Mouse (Mus musculus): ENCODE measurements around the gene Timeless. TPM values are rescaled to one million over a fixed set of nuclear protein-coding genes. Genes with fewer than 3 reads are reported as not detected.
"Not testable (repeated sequence)": the region's sequence is repeated elsewhere in the genome, so short reads cannot be mapped to it uniquely, and the experiment has no call there.

Gene Timeless
- polyA plus RNA-seq (2015; fragmentation: Nextera tagmentation; extraction: Ambion mirVana) = 15.6 and 16.1 TPM in 2 replicates

- H3K4me2 ChIP-seq (ENCODE audit: low read length) = peak within 1 kb of the TSS; percentile 73
- WGBS = under 1% methylated on average over 43 of the region's 58 CpGs
- no peaks in the 10 kb centered on the region for H3K36me3 ChIP-seq (ENCODE audit: control insufficient read depth, insufficient read depth, low read length)
- peak within 1 kb of the TSS; percentile 91 for H3K27ac ChIP-seq (ENCODE audit: low read length)
- peak within 1 kb of the TSS; percentile 74 for H3K4me3 ChIP-seq (ENCODE audit: low read depth, low read length)
- peak within 1 kb of the TSS; percentile 84 for H3K9ac ChIP-seq (ENCODE audit: low read depth, low read length)
- H3K27me3 ChIP-seq (ENCODE audit: control insufficient read depth, insufficient read depth, low read depth, low read length) = no peaks in the 10 kb centered on the region
- ATAC-seq = peak; percentile 92
- no peaks in the 10 kb centered on the region for H3K9me3 ChIP-seq (replicated peaks; ENCODE audit: control insufficient read depth, low read length, poor library complexity, severe bottlenecking)
- H3K4me1 ChIP-seq (ENCODE audit: control insufficient read depth, insufficient read depth, low read length) = peaks cover 9% of the 10 kb centered on the region
Observed at GRCm38 (mm10) chr10:128231697-128232419, at the start of gene Timeless. Gene Timeless, plus strand, starts transcription at chr10:128232065.

- Histone ChIP-seq H3K4me2 (ENCODE audit: low read length) (no peak overlapping the region), H3K27ac (ENCODE audit: low read length) (no peak overlapping the region), H3K36me3 (ENCODE audit: control insufficient read depth, insufficient read depth, low read length) (no peaks in the 10 kb centered on the region), H3K9ac (ENCODE audit: low read depth, low read length) (no peak overlapping the region), H3K4me1 (ENCODE audit: control insufficient read depth, insufficient read depth, low read length) (peaks cover 3% of the 10 kb centered on the region; the same call in 1 of the 2 replicates), H3K9me3 (replicated peaks; ENCODE audit: control insufficient read depth, low read length, poor library complexity, severe bottlenecking) (no peaks in the 10 kb centered on the region), H3K4me3 (ENCODE audit: low read depth, low read length) (no peak overlapping the region), H3K27me3 (ENCODE audit: control insufficient read depth, insufficient read depth, low read depth, low read length) (no peaks in the 10 kb centered on the region)
- no peak for ATAC-seq
- 95% methylated on average over 2 of the region's 2 CpGs for WGBS
Observed at GRCm38 (mm10) chr10:128184296-128184695, 47.6 kb upstream of the Timeless start.

GRCm38 (mm10) chr10:128185277-128185940 lies 46.5 kb upstream of the Timeless start:
- no peaks in the 10 kb centered on the region for H3K9me3 ChIP-seq (replicated peaks; ENCODE audit: control insufficient read depth, low read length, poor library complexity, severe bottlenecking)
- H3K4me2 ChIP-seq (ENCODE audit: low read length) = no peak overlapping the region
- no peak overlapping the region for H3K27ac ChIP-seq (ENCODE audit: low read length)
- no peaks in the 10 kb centered on the region for H3K36me3 ChIP-seq (ENCODE audit: control insufficient read depth, insufficient read depth, low read length)
- WGBS = 81% methylated on average over 6 of the region's 6 CpGs
- no peak for ATAC-seq
- H3K9ac ChIP-seq (ENCODE audit: low read depth, low read length) = no peak overlapping the region
- peaks cover 3% of the 10 kb centered on the region; the same call in 1 of the 2 replicates for H3K4me1 ChIP-seq (ENCODE audit: control insufficient read depth, insufficient read depth, low read length)
- H3K27me3 ChIP-seq (ENCODE audit: control insufficient read depth, insufficient read depth, low read depth, low read length) = no peaks in the 10 kb centered on the region
- H3K4me3 ChIP-seq (ENCODE audit: low read depth, low read length) = no peak overlapping the region

GRCm38 (mm10) chr10:128185959-128186358 lies 45.9 kb upstream of the Timeless start:
- WGBS = 58% methylated on average over 2 of the region's 2 CpGs
- H3K36me3 ChIP-seq (ENCODE audit: control insufficient read depth, insufficient read depth, low read length) = no peaks in the 10 kb centered on the region
- H3K4me1 ChIP-seq (ENCODE audit: control insufficient read depth, insufficient read depth, low read length) = peaks cover 3% of the 10 kb centered on the region; the same call in 1 of the 2 replicates
- H3K4me3 ChIP-seq (ENCODE audit: low read depth, low read length) = no peak overlapping the region
- no peak overlapping the region for H3K27ac ChIP-seq (ENCODE audit: low read length)
- no peaks in the 10 kb centered on the region for H3K27me3 ChIP-seq (ENCODE audit: control insufficient read depth, insufficient read depth, low read depth, low read length)
- H3K9ac ChIP-seq (ENCODE audit: low read depth, low read length) = no peak overlapping the region
- H3K9me3 ChIP-seq (replicated peaks; ENCODE audit: control insufficient read depth, low read length, poor library complexity, severe bottlenecking) = no peaks in the 10 kb centered on the region
- ATAC-seq = no peak
- H3K4me2 ChIP-seq (ENCODE audit: low read length) = no peak overlapping the region

- Histone ChIP-seq H3K4me2 (ENCODE audit: low read length) (no peak overlapping the region), H3K27me3 (ENCODE audit: control insufficient read depth, insufficient read depth, low read depth, low read length) (no peaks in the 10 kb centered on the region), H3K9ac (ENCODE audit: low read depth, low read length) (no peak overlapping the region), H3K9me3 (replicated peaks; ENCODE audit: control insufficient read depth, low read length, poor library complexity, severe bottlenecking) (no peaks in the 10 kb centered on the region), H3K36me3 (ENCODE audit: control insufficient read depth, insufficient read depth, low read length) (no peaks in the 10 kb centered on the region), H3K4me3 (ENCODE audit: low read depth, low read length) (no peak overlapping the region), H3K27ac (ENCODE audit: low read length) (no peak overlapping the region), H3K4me1 (ENCODE audit: control insufficient read depth, insufficient read depth, low read length) (peaks cover 3% of the 10 kb centered on the region; the same call in 1 of the 2 replicates)
- WGBS = 78% methylated on average over 5 of the region's 5 CpGs
- ATAC-seq = no peak
Observed at GRCm38 (mm10) chr10:128187181-128187605, 44.7 kb upstream of the Timeless start.

- Histone ChIP-seq H3K9me3 (replicated peaks; ENCODE audit: control insufficient read depth, low read length, poor library complexity, severe bottlenecking) (no peaks in the 10 kb centered on the region), H3K9ac (ENCODE audit: low read depth, low read length) (no peak overlapping the region), H3K27ac (ENCODE audit: low read length) (no peak overlapping the region), H3K4me1 (ENCODE audit: control insufficient read depth, insufficient read depth, low read length) (peaks cover 3% of the 10 kb centered on the region; the same call in 1 of the 2 replicates), H3K4me3 (ENCODE audit: low read depth, low read length) (no peak overlapping the region), H3K27me3 (ENCODE audit: control insufficient read depth, insufficient read depth, low read depth, low read length) (no peaks in the 10 kb centered on the region), H3K36me3 (ENCODE audit: control insufficient read depth, insufficient read depth, low read length) (no peaks in the 10 kb centered on the region), H3K4me2 (ENCODE audit: low read length) (0 out of 2 replicates have a peak overlapping the region, but pooled peaks have one; percentile 5)
- WGBS = 47% methylated on average over 2 of the region's 2 CpGs
- no peak for ATAC-seq
Observed at GRCm38 (mm10) chr10:128188242-128188877, 43.5 kb upstream of the Timeless start.

GRCm38 (mm10) chr10:128191472-128191871 lies 40.4 kb upstream of the Timeless start:
- Histone ChIP-seq H3K36me3 (ENCODE audit: control insufficient read depth, insufficient read depth, low read length) (no peaks in the 10 kb centered on the region), H3K27ac (ENCODE audit: low read length) (no peak overlapping the region), H3K9me3 (replicated peaks; ENCODE audit: control insufficient read depth, low read length, poor library complexity, severe bottlenecking) (no peaks in the 10 kb centered on the region), H3K4me1 (ENCODE audit: control insufficient read depth, insufficient read depth, low read length) (peaks cover 12% of the 10 kb centered on the region; the same call in 1 of the 2 replicates), H3K27me3 (ENCODE audit: control insufficient read depth, insufficient read depth, low read depth, low read length) (peaks cover 5% of the 10 kb centered on the region), H3K9ac (ENCODE audit: low read depth, low read length) (no peak overlapping the region), H3K4me3 (ENCODE audit: low read depth, low read length) (no peak overlapping the region), H3K4me2 (ENCODE audit: low read length) (no peak overlapping the region)
- WGBS = 84% methylated on average over 2 of the region's 2 CpGs
- no peak for ATAC-seq

GRCm38 (mm10) chr10:128192030-128192766 lies 39.7 kb upstream of the Timeless start:
- H3K4me3 ChIP-seq (ENCODE audit: low read depth, low read length); H3K36me3 ChIP-seq (ENCODE audit: control insufficient read depth, insufficient read depth, low read length); H3K9me3 ChIP-seq (replicated peaks; ENCODE audit: control insufficient read depth, low read length, poor library complexity, severe bottlenecking); H3K4me2 ChIP-seq (ENCODE audit: low read length); H3K27ac ChIP-seq (ENCODE audit: low read length); H3K9ac ChIP-seq (ENCODE audit: low read depth, low read length); ATAC-seq; H3K27me3 ChIP-seq (ENCODE audit: control insufficient read depth, insufficient read depth, low read depth, low read length): not testable (repeated sequence)
- peaks cover 12% of the 10 kb centered on the region; the same call in 1 of the 2 replicates for H3K4me1 ChIP-seq (ENCODE audit: control insufficient read depth, insufficient read depth, low read length)
- 94% methylated on average over 3 of the region's 3 CpGs for WGBS
